Mouse (Mus musculus): ENCODE measurements around the gene Zfand3.

DNA sequence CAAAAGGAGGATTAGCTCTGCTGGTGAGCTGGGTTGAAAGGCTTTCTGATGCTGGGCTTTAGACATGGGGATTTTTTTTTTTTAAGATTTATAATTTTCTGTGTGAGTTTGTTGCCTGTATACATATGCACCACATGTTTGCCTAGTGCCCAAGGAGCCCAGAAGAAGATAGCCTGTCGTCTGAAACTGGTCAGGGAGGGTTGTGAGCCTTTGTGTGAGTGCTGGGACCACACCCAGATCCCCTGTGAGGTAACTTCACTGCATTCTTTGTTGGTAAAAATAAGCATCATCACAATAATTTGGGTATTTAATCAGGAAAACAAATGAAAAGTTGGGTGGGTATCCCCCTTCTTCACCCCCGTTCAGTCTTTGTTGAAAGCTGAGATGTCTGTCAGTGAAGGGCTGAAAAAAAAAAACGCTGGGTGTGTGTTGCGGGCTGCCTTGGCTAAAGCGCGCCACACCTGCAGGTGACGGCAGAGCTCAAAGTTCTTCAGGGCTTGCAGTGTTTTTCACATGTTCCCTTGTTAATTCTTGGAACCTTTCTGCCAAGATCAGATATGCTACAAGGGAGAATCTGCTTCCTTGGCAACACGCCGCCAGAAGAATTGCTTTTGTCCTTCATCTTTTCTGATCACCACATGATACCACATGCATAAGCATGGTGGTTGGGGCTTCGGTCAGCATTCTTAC lies 154.0 kb downstream of the Zfand3 start:
- TF ChIP-seq POLR2A (IDR thresholded peaks at IDR 0.05; ENCODE audit: borderline replicate concordance, extremely low read depth, insufficient read depth, insufficient read length, poor library complexity, severe bottlenecking) = no peak
- no peak for TF ChIP-seq CTCF (IDR thresholded peaks at IDR 0.05; ENCODE audit: borderline replicate concordance, extremely low read depth, insufficient read depth, insufficient read length)
